Mouse (Mus musculus) monocyte, adult 5-6 weeks (primary cell): ENCODE data around the gene Zfp207. TPM values are rescaled to one million over a fixed set of nuclear protein-coding genes. Genes with fewer than 3 reads are reported as not detected.
A peak's percentile ranks its signal among the peaks of the same experiment; 100 is the strongest.
"Not testable (repeated sequence)": the region's sequence is repeated elsewhere in the genome, so short reads cannot be mapped to it uniquely, and the experiment has no call there.

Experiments used
- ATAC-seq: fragments of 153-309, 156-312 bp; replicated peaks from 2 replicates; pipeline ENCODE4 v1.8.0; 2017; ENCODE audit warnings: mild to moderate bottlenecking; ENCODE audit not compliant: low TSS enrichment, insufficient number of reproducible peaks, severe bottlenecking, poor library complexity, low FRiP score
- total RNA-seq: library from RNA; stranded (forward); fragments of 200-1000, 200-491, 200-594 nt; gene quantifications from 3 replicates; pipeline ENCODE4 v1.2.3, GENCODE M21; 2017

The Zfp207 gene
- 195 to 258 TPM (median 204 TPM) in 3 replicates for total RNA-seq

- ATAC-seq = peak; percentile 96
These were observed at the start of gene Zfp207 for GRCm38 (mm10) chr11:80383019-80383625. TSS of gene Zfp207 (plus strand) at chr11:80383279.

GRCm38 (mm10) chr11:80335609-80336350 is 47.3 kb upstream of the Zfp207 start:
- no peak for ATAC-seq

GRCm38 (mm10) chr11:80336351-80336730 is 46.7 kb upstream of the Zfp207 start:
- no peak for ATAC-seq

- ATAC-seq = no peak
These were observed 40.6 kb upstream of the Zfp207 start for GRCm38 (mm10) chr11:80342482-80342881.

DNA sequence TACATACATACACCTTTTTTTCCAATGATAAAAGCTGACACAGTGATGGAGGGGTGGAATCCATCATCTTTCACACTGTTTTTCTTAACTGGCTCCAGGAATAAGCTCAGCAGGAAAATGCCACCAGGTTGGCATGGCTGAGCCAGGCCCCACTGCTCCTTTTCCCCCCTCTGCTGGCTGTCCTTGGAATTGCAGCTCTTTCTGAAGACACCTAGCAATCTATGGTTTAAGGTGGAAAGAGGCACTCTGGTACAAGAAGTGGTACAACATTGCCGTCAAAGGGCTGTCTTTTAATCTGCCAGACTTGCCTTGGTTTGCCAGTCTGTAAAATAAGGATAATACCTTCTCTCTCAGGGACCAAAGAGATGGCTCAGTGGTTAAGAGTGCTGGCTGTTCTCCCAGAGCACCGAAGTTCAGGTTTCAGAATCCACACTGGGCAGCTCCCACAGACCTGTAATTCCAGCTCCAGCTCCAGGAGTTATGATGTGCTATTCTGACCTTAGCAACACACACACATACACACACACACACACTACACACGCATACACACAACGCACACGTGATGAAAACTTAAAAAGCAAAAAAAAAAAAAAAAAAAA is 31.1 kb upstream of the Zfp207 start:
- peak; percentile 75 for ATAC-seq

DNA sequence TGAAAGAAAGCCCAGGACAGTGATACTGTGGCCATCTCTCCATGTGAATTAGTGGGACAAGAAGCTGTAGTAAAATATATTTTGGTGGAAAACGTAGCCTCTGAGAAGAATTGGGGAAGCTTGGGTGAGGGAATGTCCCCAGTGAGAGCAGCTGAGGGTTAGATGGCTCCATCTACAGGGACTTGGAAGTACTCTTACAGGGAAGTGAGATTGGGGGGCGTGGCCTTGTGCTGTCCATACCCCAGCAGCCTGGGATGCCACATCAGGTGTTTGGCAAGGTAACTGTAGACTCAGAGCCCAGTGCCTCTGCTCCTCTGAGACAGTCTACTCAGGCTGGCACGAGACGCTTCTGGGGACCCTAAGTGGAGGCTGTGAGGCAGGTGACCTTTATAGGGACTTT is 28.2 kb upstream of the Zfp207 start:
- peak; percentile 81 for ATAC-seq

- ATAC-seq = no peak
These were observed 14.1 kb upstream of the Zfp207 start for GRCm38 (mm10) chr11:80368949-80369348.

DNA sequence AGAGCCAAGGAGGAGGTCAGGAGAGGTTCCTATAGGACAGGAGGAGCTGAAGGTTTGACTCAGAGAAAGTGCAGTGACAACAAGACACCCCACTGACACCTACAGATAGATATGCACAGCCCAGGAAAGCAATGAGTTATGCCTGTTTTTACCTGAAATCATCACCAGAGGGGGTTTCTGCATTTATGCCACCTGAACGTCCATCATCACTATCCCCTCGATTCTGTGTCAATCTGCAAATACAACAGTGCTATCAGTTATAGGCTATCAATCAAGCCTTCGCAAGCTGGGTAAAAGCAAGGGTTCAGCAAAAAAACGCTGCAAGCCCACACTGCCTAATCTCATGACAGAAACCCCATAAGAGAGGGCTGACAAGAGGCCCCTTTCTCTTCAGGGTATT is 6.4 kb upstream of the Zfp207 start:
- ATAC-seq = no peak

DNA sequence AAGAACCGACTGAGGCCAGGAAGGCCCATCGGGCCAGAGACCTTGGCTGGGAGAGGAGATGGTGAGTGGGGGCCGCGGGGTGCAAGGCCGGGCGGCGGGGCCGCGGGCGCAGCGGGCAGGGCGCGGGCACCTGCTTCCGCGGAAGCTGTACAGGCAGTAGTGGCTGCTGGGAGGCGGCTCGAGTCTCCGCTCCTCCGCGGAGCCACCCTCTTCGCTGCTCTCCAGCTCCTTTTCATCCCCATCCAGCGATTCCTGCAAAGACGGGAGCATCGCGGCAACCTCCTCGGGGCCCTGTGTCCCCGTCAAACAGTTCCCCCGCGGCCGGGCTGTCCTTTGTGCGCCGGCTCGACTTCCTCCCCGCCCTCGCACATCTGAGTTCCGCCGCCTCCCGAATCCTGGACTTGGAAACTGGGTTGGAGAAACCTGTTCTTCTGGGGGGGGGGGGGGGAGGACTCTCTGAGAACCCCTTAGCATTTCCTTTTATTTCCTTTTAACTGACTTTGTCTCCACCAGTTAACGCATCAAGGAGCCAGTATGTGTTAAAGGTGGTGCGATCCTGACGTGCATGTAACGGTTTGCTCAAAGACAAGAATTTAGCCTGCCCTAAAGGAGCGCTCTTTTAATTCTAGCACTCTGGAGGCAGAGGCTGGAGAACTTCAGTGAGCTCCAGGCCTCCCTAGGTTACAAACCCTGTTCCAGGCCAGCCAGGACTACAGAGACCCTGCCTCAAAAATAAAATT is 5.2 kb upstream of the Zfp207 start, which contains the start of gene 5730455P16Rik:
Gene 5730455P16Rik, minus strand, starts transcription at position 323 of the 740 bp plus-strand sequence.
- ATAC-seq = peak; percentile 86

- ATAC-seq = not testable (repeated sequence)
These were observed 4.5 kb upstream of the Zfp207 start for GRCm38 (mm10) chr11:80378452-80379068.

DNA sequence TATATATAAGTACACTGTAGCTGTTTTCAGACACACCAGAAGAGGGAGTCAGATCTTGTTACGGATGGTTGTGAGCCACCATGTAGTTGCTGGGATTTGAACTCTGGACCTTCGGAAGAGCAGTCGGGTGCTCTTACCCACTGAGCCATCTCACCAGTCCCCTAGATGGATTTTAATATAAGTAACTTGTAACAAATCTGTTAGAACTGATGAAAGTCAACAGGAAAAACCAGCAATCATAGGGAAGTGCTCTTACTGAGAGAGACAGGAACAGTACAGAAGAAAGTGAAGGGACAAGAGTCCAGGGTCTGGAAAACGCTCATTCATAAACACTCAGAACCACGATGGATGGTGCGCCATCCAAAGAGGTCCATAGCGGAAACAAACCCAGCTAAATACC is 3.9 kb upstream of the Zfp207 start:
- not testable (repeated sequence) for ATAC-seq

DNA sequence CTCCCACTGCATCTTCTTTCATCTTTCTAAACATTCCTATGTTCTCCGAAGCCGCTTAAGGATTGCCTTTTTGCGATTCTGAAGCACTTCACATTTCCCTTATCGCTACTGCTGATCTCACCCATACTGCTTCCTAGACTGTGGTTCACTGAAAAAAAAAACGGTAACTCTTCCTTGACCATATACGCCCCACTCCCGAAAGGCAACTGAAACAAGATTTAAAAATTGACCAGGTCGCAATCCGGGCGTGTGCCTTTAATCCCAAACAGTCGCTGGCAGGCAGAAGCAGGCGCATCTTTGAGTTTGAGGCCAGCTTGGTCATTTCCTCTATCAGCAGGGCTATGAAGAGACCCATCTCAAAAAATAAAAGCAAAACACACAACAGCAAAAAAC is 457 bp upstream of the Zfp207 start:
- no peak for ATAC-seq

- peak; percentile 38 for ATAC-seq
These were observed 557 bp downstream of the Zfp207 start for GRCm38 (mm10) chr11:80383626-80384046.

GRCm38 (mm10) chr11:80384461-80384860 is 1.4 kb downstream of the Zfp207 start:
- ATAC-seq = no peak

GRCm38 (mm10) chr11:80385055-80385454 is 2.0 kb downstream of the Zfp207 start:
- ATAC-seq = no peak

DNA sequence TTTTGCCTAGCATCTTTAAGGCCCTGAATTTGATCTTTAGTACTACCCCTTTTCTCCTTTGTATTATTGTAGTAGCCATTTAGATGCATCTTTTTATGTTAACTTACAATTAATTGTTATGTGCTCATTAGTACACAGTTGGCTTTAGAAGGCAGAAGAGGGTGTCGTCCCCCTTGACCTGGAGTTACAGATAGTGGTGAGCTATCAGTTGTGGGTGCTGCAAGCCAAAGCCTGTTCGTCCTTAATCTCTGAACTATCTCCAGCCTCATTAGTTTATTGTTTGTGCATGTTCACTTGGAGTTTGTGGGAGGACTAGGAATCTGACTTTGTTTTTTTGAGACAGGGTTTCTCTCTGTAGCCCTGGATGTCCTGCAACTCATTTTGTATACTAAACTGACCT is 3.7 kb downstream of the Zfp207 start:
- ATAC-seq = no peak

DNA sequence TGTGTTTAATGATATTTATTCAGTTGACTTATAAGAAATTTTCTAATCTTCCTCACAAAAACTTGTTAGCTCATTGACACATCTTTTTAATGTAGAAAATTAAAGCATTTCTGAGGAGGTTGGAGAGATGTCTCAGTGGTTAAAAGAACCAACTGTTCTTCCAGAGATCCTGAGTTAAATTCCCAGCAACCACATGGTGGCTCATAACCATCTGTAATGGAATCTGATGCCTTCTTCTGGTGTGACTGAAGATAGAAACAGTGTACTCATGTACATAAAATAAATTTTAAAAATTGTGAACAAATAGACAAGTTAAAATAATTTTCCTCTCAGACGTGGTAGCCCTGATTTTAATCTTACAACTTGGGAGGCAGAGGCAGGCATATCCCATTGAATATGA is 6.8 kb downstream of the Zfp207 start:
- no peak for ATAC-seq

DNA sequence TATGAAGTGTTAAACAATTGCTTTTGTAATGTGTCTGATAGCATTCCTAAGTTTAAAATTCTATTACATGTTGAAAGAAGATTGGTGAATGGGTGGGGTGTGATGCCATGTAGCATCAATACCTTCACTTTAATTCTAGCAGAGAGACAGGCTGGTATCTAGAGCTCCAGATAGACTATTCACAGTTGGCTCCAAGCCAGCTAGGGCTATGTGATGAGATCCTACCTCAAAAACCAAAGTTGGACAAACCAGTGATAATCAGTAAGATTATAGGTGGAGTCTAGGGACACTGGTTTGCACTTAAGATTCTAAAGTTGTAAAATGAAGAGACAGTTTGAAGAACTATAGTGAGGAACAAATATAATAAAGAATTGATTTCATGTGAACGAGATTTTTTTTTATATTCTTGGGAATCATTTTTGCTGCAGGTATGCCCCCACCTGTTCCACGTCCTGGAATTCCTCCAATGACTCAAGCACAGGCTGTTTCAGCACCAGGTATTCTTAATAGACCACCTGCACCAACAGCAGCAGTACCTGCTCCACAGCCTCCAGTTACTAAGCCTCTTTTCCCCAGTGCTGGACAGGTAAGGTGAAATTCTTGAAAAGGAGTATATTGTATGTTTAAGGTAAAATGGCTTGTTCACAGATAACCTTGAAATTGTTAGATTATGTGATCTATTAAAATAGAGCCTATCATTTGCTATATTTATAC is 8.5 kb downstream of the Zfp207 start:
- ATAC-seq = no peak
